Mouse (Mus musculus): ENCODE results near the gene Crot. TPM values are rescaled to one million over a fixed set of nuclear protein-coding genes. Genes with fewer than 3 reads are reported as not detected.
"Not testable (repeated sequence)": the region's sequence is repeated elsewhere in the genome, so short reads cannot be mapped to it uniquely, and the experiment has no call there.

Crot gene
- polyA plus RNA-seq, 1 experiment from 2014 or later: 33.6 TPM

DNA sequence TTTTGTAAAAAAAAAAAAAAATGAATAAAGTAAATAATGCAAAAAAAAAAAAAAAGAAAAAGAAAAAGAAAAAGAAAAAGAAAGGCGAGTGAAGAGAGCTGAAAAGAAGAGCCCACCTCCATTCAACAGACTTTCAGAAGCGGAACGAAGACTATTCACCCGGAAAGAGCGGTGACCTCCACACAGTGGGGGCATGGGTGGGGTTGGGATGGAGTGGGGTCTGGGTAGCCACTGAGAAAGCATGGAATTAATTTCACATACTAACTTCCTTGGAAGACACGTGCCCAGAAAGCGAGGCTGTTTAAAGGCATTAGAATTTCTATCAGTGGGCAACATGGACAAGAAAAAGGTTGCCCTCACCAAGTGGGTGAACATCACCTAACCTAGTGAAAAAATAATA, 24.8 kb downstream of the Crot start:
- ATAC-seq (ENCODE audit: low read depth): no peak
- peaks cover 21% of the 10 kb centered on the region for H3K36me3 ChIP-seq (ENCODE audit: control insufficient read depth, insufficient read depth, low read length)
- no peaks in the 10 kb centered on the region for H3K9me3 ChIP-seq (ENCODE audit: control insufficient read depth, low read length)
- no peak overlapping the region for H3K9ac ChIP-seq (ENCODE audit: low read length)
- H3K4me3 ChIP-seq (ENCODE audit: low read length): no peak overlapping the region
- no peak overlapping the region for H3K4me2 ChIP-seq (ENCODE audit: low read depth, low read length)
- no peaks in the 10 kb centered on the region for H3K4me1 ChIP-seq (replicated peaks; ENCODE audit: control insufficient read depth, insufficient read depth, low read length)
- no peak overlapping the region for H3K27ac ChIP-seq (ENCODE audit: low read length)
- 91% methylated on average over 7 of the region's 7 CpGs for WGBS
- H3K27me3 ChIP-seq (ENCODE audit: control insufficient read depth, insufficient read depth, low read depth, low read length): no peaks in the 10 kb centered on the region

GRCm38 (mm10) chr5:8970694-8971093, 26.4 kb downstream of the Crot start:
- no peak overlapping the region for H3K27ac ChIP-seq (ENCODE audit: low read length)
- H3K27me3 ChIP-seq (ENCODE audit: control insufficient read depth, insufficient read depth, low read depth, low read length): no peaks in the 10 kb centered on the region
- WGBS: 92% methylated on average over 2 of the region's 2 CpGs
- H3K4me1 ChIP-seq (replicated peaks; ENCODE audit: control insufficient read depth, insufficient read depth, low read length): no peaks in the 10 kb centered on the region
- no peak overlapping the region for H3K4me2 ChIP-seq (ENCODE audit: low read depth, low read length)
- H3K4me3 ChIP-seq (ENCODE audit: low read length): no peak overlapping the region
- ATAC-seq (ENCODE audit: low read depth): no peak
- H3K9me3 ChIP-seq (ENCODE audit: control insufficient read depth, low read length): no peaks in the 10 kb centered on the region
- peaks cover 23% of the 10 kb centered on the region for H3K36me3 ChIP-seq (ENCODE audit: control insufficient read depth, insufficient read depth, low read length)
- no peak overlapping the region for H3K9ac ChIP-seq (ENCODE audit: low read length)

DNA sequence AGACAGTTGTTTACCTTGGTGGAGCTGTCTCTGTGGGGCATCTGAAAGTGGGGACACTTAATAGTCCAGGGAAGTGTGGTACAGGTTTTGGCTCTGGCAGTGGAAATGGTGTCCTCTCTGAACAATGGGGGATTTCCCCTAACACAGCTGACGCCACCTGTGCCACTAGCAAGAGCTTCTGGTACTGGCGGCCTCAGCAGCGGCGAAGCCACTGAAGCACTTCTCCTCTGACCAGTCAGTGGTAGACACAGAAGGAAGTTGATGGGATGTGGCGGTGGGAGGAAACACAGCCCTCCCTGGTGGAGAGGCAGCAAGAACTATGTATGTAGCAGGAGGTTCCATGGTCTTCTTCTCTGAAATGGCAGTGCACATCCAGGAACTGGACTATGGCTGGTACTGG, 32.6 kb downstream of the Crot start:
- no peaks in the 10 kb centered on the region for H3K27me3 ChIP-seq (ENCODE audit: control insufficient read depth, insufficient read depth, low read depth, low read length)
- H3K36me3 ChIP-seq (ENCODE audit: control insufficient read depth, insufficient read depth, low read length): peaks cover 17% of the 10 kb centered on the region
- no peak overlapping the region for H3K27ac ChIP-seq (ENCODE audit: low read length)
- no peak for ATAC-seq (ENCODE audit: low read depth)
- no peak overlapping the region for H3K4me2 ChIP-seq (ENCODE audit: low read depth, low read length)
- no peak overlapping the region for H3K4me3 ChIP-seq (ENCODE audit: low read length)
- WGBS: 94% methylated on average over 5 of the region's 5 CpGs
- H3K4me1 ChIP-seq (replicated peaks; ENCODE audit: control insufficient read depth, insufficient read depth, low read length): no peaks in the 10 kb centered on the region
- H3K9me3 ChIP-seq (ENCODE audit: control insufficient read depth, low read length): no peaks in the 10 kb centered on the region
- no peak overlapping the region for H3K9ac ChIP-seq (ENCODE audit: low read length)

DNA sequence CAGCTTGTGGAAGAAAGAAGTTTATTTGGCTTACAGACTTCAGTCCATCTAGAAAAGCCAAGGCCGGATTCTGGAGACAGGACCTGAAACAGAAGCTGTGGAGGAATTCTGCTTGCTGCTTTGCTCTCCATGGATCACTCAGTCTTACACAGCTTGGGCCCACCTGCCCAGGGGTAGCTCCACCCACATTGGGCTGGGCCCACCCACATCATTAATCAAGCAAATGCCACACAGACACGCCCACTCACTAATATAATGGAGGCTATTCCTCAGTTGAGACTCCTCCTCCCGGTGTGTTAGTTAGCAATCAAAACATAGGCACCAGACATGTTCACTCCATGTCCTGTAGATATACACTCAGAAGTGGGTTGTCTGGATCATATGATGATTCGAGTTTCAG, 36.6 kb downstream of the Crot start:
- 86% methylated on average over 4 of the region's 4 CpGs for WGBS
- H3K9me3 ChIP-seq (ENCODE audit: control insufficient read depth, low read length): no peaks in the 10 kb centered on the region
- no peak overlapping the region for H3K4me3 ChIP-seq (ENCODE audit: low read length)
- no peak overlapping the region for H3K9ac ChIP-seq (ENCODE audit: low read length)
- ATAC-seq (ENCODE audit: low read depth): no peak
- H3K27ac ChIP-seq (ENCODE audit: low read length): no peak overlapping the region
- H3K36me3 ChIP-seq (ENCODE audit: control insufficient read depth, insufficient read depth, low read length): peaks cover 7% of the 10 kb centered on the region
- no peaks in the 10 kb centered on the region for H3K27me3 ChIP-seq (ENCODE audit: control insufficient read depth, insufficient read depth, low read depth, low read length)
- H3K4me1 ChIP-seq (replicated peaks; ENCODE audit: control insufficient read depth, insufficient read depth, low read length): no peaks in the 10 kb centered on the region
- H3K4me2 ChIP-seq (ENCODE audit: low read depth, low read length): no peak overlapping the region

- H3K4me3 ChIP-seq (ENCODE audit: low read length): no peak overlapping the region
- no peaks in the 10 kb centered on the region for H3K9me3 ChIP-seq (ENCODE audit: control insufficient read depth, low read length)
- H3K27me3 ChIP-seq (ENCODE audit: control insufficient read depth, insufficient read depth, low read depth, low read length): no peaks in the 10 kb centered on the region
- no peaks in the 10 kb centered on the region for H3K4me1 ChIP-seq (replicated peaks; ENCODE audit: control insufficient read depth, insufficient read depth, low read length)
- H3K4me2 ChIP-seq (ENCODE audit: low read depth, low read length): no peak overlapping the region
- H3K27ac ChIP-seq (ENCODE audit: low read length): no peak overlapping the region
- no peak for ATAC-seq (ENCODE audit: low read depth)
- WGBS: 88% methylated on average over 3 of the region's 3 CpGs
- H3K9ac ChIP-seq (ENCODE audit: low read length): no peak overlapping the region
- H3K36me3 ChIP-seq (ENCODE audit: control insufficient read depth, insufficient read depth, low read length): no peaks in the 10 kb centered on the region
These were observed 41.6 kb downstream of the Crot start for GRCm38 (mm10) chr5:8955544-8955943.

GRCm38 (mm10) chr5:8953660-8954059, 43.5 kb downstream of the Crot start:
- no peak overlapping the region for H3K9ac ChIP-seq (ENCODE audit: low read length)
- H3K4me2 ChIP-seq (ENCODE audit: low read depth, low read length): no peak overlapping the region
- no peaks in the 10 kb centered on the region for H3K36me3 ChIP-seq (ENCODE audit: control insufficient read depth, insufficient read depth, low read length)
- H3K4me1 ChIP-seq (replicated peaks; ENCODE audit: control insufficient read depth, insufficient read depth, low read length): no peaks in the 10 kb centered on the region
- H3K27me3 ChIP-seq (ENCODE audit: control insufficient read depth, insufficient read depth, low read depth, low read length): no peaks in the 10 kb centered on the region
- H3K4me3 ChIP-seq (ENCODE audit: low read length): no peak overlapping the region
- no peak overlapping the region for H3K27ac ChIP-seq (ENCODE audit: low read length)
- 88% methylated on average over 2 of the region's 2 CpGs for WGBS
- no peak for ATAC-seq (ENCODE audit: low read depth)
- H3K9me3 ChIP-seq (ENCODE audit: control insufficient read depth, low read length): no peaks in the 10 kb centered on the region

GRCm38 (mm10) chr5:8947423-8948110, 49.6 kb downstream of the Crot start:
- Histone ChIP-seq H3K9ac (ENCODE audit: low read length) (no peak overlapping the region), H3K4me3 (ENCODE audit: low read length) (no peak overlapping the region), H3K9me3 (ENCODE audit: control insufficient read depth, low read length) (no peaks in the 10 kb centered on the region), H3K27ac (ENCODE audit: low read length) (no peak overlapping the region), H3K4me2 (ENCODE audit: low read depth, low read length) (no peak overlapping the region), H3K4me1 (replicated peaks; ENCODE audit: control insufficient read depth, insufficient read depth, low read length) (no peaks in the 10 kb centered on the region), H3K36me3 (ENCODE audit: control insufficient read depth, insufficient read depth, low read length) (no peaks in the 10 kb centered on the region), H3K27me3 (ENCODE audit: control insufficient read depth, insufficient read depth, low read depth, low read length) (no peaks in the 10 kb centered on the region)
- 71% methylated on average over 4 of the region's 4 CpGs for WGBS
- no peak for ATAC-seq (ENCODE audit: low read depth)

DNA sequence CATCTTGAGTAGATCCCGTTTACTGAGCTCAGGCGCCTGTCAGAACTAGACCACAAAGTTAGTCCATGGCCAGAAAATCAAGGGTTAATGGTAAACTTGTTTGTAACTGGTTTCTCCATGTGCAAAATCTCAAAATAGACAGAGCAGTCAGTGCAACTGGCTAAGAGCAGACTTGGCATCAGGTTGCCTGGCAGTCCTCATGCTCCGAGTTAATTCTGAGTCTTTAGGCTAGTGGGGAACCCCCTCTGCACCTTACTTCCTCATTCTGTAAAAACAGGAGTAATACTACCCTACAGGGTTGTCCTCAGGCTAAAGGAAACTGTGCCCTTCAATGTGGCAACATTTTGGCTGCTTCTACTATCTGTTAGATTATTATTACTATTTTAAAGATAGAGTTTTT, 53.3 kb downstream of the Crot start:
- H3K4me2 ChIP-seq (ENCODE audit: low read depth, low read length): no peak overlapping the region
- H3K9ac ChIP-seq (ENCODE audit: low read length): no peak overlapping the region
- ATAC-seq (ENCODE audit: low read depth): no peak
- H3K9me3 ChIP-seq (ENCODE audit: control insufficient read depth, low read length): no peaks in the 10 kb centered on the region
- no peaks in the 10 kb centered on the region for H3K36me3 ChIP-seq (ENCODE audit: control insufficient read depth, insufficient read depth, low read length)
- H3K4me3 ChIP-seq (ENCODE audit: low read length): no peak overlapping the region
- no peaks in the 10 kb centered on the region for H3K4me1 ChIP-seq (replicated peaks; ENCODE audit: control insufficient read depth, insufficient read depth, low read length)
- no peaks in the 10 kb centered on the region for H3K27me3 ChIP-seq (ENCODE audit: control insufficient read depth, insufficient read depth, low read depth, low read length)
- H3K27ac ChIP-seq (ENCODE audit: low read length): no peak overlapping the region
- 58% methylated on average over 3 of the region's 3 CpGs for WGBS

DNA sequence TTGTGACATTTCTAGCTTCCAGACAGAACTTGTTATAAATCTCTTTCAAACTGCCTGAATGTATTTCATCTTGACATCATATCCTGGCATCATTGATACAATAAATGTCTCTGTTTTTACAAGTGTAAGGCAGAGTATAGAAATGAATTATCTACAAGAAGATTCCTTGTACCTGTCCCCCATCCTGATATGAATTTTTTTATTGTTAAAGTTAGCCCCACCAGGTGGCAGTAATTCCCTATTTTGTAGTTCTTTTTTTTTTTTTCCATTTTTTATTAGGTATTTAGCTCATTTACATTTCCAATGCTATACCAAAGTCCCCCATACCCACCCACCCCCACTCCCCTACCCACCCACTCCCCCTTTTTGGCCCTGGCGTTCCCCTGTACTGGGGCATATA, 55.9 kb downstream of the Crot start:
- H3K9me3 ChIP-seq (ENCODE audit: control insufficient read depth, low read length); H3K36me3 ChIP-seq (ENCODE audit: control insufficient read depth, insufficient read depth, low read length); H3K4me3 ChIP-seq (ENCODE audit: low read length); H3K27me3 ChIP-seq (ENCODE audit: control insufficient read depth, insufficient read depth, low read depth, low read length); H3K4me1 ChIP-seq (replicated peaks; ENCODE audit: control insufficient read depth, insufficient read depth, low read length); ATAC-seq (ENCODE audit: low read depth); H3K27ac ChIP-seq (ENCODE audit: low read length); H3K9ac ChIP-seq (ENCODE audit: low read length); H3K4me2 ChIP-seq (ENCODE audit: low read depth, low read length): not testable (repeated sequence)
- no CpG with 5 or more reads among the region's 1 CpGs for WGBS

GRCm38 (mm10) chr5:8937965-8938364, 59.2 kb downstream of the Crot start:
- Histone ChIP-seq H3K27me3 (ENCODE audit: control insufficient read depth, insufficient read depth, low read depth, low read length) (no peaks in the 10 kb centered on the region), H3K4me2 (ENCODE audit: low read depth, low read length) (no peak overlapping the region), H3K9ac (ENCODE audit: low read length) (no peak overlapping the region), H3K9me3 (ENCODE audit: control insufficient read depth, low read length) (no peaks in the 10 kb centered on the region), H3K4me1 (replicated peaks; ENCODE audit: control insufficient read depth, insufficient read depth, low read length) (no peaks in the 10 kb centered on the region), H3K4me3 (ENCODE audit: low read length) (no peak overlapping the region), H3K27ac (ENCODE audit: low read length) (no peak overlapping the region), H3K36me3 (ENCODE audit: control insufficient read depth, insufficient read depth, low read length) (no peaks in the 10 kb centered on the region)
- ATAC-seq (ENCODE audit: low read depth): no peak
- 84% methylated on average over 7 of the region's 7 CpGs for WGBS
